Mouse (Mus musculus): ENCODE results near the gene Qpct. TPM values are rescaled to one million over a fixed set of nuclear protein-coding genes. Genes with fewer than 3 reads are reported as not detected.

Gene Qpct
- polyA plus RNA-seq, 1 experiment from 2014 or later, result 23.9 TPM

- no peak for TF ChIP-seq CTCF (IDR thresholded peaks at IDR 0.05; ENCODE audit: low read depth)
- no peak for ATAC-seq
- Histone ChIP-seq H3K27me3 (replicated peaks; ENCODE audit: control insufficient read depth, insufficient read depth, low read length) (no peaks in the 10 kb centered on the region), H3K4me2 (replicated peaks; ENCODE audit: low read depth) (no peak overlapping the region), H3K9me3 (ENCODE audit: control insufficient read depth) (0 out of 2 replicates have a peak, but pooled peaks cover 4% of the 10 kb centered on the region), H3K4me1 (replicated peaks; ENCODE audit: control insufficient read depth, insufficient read depth, low read length) (no peaks in the 10 kb centered on the region), H3K4me3 (ENCODE audit: low read depth, low read length) (no peak overlapping the region), H3K27ac (ENCODE audit: low read depth, low read length) (no peak overlapping the region), H3K9ac (ENCODE audit: low read depth, low read length) (no peak overlapping the region), H3K36me3 (ENCODE audit: control insufficient read depth, insufficient read depth) (no peaks in the 10 kb centered on the region)
- WGBS, result 64% methylated on average over 2 of the region's 2 CpGs
Observed at GRCm38 (mm10) chr17:79136401-79136800, 84.7 kb downstream of the Qpct start.

Other genes with a start within 250 kb of the Qpct start
- gene Heatr5b, start 216.5 kb upstream of the Qpct start, polyA plus RNA-seq (2015; fragmentation: Nextera tagmentation; extraction: Ambion mirVana), result 6.8 and 7.0 TPM in 2 replicates
- 64.7 and 65.1 TPM in 2 replicates for gene Gpatch11, start 216.3 kb upstream of the Qpct start, polyA plus RNA-seq (2015; fragmentation: Nextera tagmentation; extraction: Ambion mirVana)
- gene Eif2ak2, start 169.3 kb upstream of the Qpct start, polyA plus RNA-seq (2015; fragmentation: Nextera tagmentation; extraction: Ambion mirVana), result 23.4 and 25.1 TPM in 2 replicates
- gene Sult6b1, start 144.9 kb upstream of the Qpct start, polyA plus RNA-seq (2015; fragmentation: Nextera tagmentation; extraction: Ambion mirVana), result 0.25 TPM in 2 replicates
- 113 and 114 TPM in 2 replicates for gene Cebpzos, start 135.4 kb upstream of the Qpct start, polyA plus RNA-seq (2015; fragmentation: Nextera tagmentation; extraction: Ambion mirVana)
- gene Cebpz, start 114.8 kb upstream of the Qpct start, polyA plus RNA-seq (2015; fragmentation: Nextera tagmentation; extraction: Ambion mirVana), result 30.8 and 36.0 TPM in 2 replicates
- 24.1 and 29.7 TPM in 2 replicates for gene Ndufaf7, start 114.8 kb upstream of the Qpct start, polyA plus RNA-seq (2015; fragmentation: Nextera tagmentation; extraction: Ambion mirVana)
- gene Prkd3, start 31.1 kb upstream of the Qpct start, polyA plus RNA-seq (2015; fragmentation: Nextera tagmentation; extraction: Ambion mirVana), result 9.9 and 11.1 TPM in 2 replicates

All from intestine, postnatal 0 days (tissue).